Mouse (Mus musculus) heart, embryonic 15.5 days (tissue): ENCODE results near the gene Exosc5. TPM values are rescaled to one million over a fixed set of nuclear protein-coding genes. Genes with fewer than 3 reads are reported as not detected.

Experiments
- ATAC-seq: fragments of 200-750 bp; cut with Nextera tagmentation; replicated peaks from 2 replicates; pipeline ENCODE4 v1.8.0; 2017; ENCODE audit warnings: low read depth, moderate TSS enrichment; ENCODE audit not compliant: insufficient number of reproducible peaks, insufficient read depth, low FRiP score
- H3K27ac ChIP-seq: fragments of 300-500 bp; sonication (generic); 2 replicates; pipeline ENCODE4 v1.5.1; 2015; ENCODE audit warnings: mild to moderate bottlenecking, inconsistent platforms
- H3K27me3 ChIP-seq: fragments of 300-500 bp; sonication (generic); 2 replicates; pipeline ENCODE4 v1.6.1; 2015; ENCODE audit warnings: inconsistent platforms
- H3K36me3 ChIP-seq: fragments of 300-500 bp; sonication (generic); 2 replicates; pipeline ENCODE4 v1.6.1; 2015; ENCODE audit warnings: mild to moderate bottlenecking, inconsistent platforms
- H3K4me1 ChIP-seq: fragments of 300-500 bp; sonication (generic); replicated peaks from 2 replicates; pipeline ENCODE4 v1.6.1; 2015; ENCODE audit warnings: inconsistent platforms
- H3K4me2 ChIP-seq: fragments of 300-500 bp; sonication (generic); 2 replicates; pipeline ENCODE4 v1.6.1; 2015; ENCODE audit warnings: inconsistent platforms, mild to moderate bottlenecking, moderate library complexity
- H3K4me3 ChIP-seq: fragments of 300-500 bp; sonication (generic); 2 replicates; pipeline ENCODE4 v1.5.1; 2015; ENCODE audit warnings: mild to moderate bottlenecking, inconsistent platforms
- H3K9ac ChIP-seq: fragments of 300-500 bp; sonication (generic); 2 replicates; pipeline ENCODE4 v1.6.1; 2015; ENCODE audit warnings: mild to moderate bottlenecking, inconsistent platforms
- H3K9me3 ChIP-seq: fragments of 300-500 bp; sonication (generic); replicated peaks from 2 replicates; pipeline ENCODE4 v1.6.1; 2016; ENCODE audit warnings: inconsistent platforms
- WGBS: fragments of 180-500 bp; shearing (Covaris S2); methylation state at CpG from one replicate; pipeline ENCODE4 v1.1.7; 2015; ENCODE audit warnings: mixed read lengths; 5-methylcytosine and 5-hydroxymethylcytosine counted together
- polyA plus RNA-seq: library from polyadenylated mRNA; unstranded; fragments of >200 nt; fragmentation: Nextera tagmentation; extraction: Ambion mirVana; gene quantifications from 2 replicates; pipeline ENCODE4 v1.2.1, GENCODE M21; 2015

Gene Exosc5
- 30.3 and 45.7 TPM in 2 replicates for polyA plus RNA-seq

DNA sequence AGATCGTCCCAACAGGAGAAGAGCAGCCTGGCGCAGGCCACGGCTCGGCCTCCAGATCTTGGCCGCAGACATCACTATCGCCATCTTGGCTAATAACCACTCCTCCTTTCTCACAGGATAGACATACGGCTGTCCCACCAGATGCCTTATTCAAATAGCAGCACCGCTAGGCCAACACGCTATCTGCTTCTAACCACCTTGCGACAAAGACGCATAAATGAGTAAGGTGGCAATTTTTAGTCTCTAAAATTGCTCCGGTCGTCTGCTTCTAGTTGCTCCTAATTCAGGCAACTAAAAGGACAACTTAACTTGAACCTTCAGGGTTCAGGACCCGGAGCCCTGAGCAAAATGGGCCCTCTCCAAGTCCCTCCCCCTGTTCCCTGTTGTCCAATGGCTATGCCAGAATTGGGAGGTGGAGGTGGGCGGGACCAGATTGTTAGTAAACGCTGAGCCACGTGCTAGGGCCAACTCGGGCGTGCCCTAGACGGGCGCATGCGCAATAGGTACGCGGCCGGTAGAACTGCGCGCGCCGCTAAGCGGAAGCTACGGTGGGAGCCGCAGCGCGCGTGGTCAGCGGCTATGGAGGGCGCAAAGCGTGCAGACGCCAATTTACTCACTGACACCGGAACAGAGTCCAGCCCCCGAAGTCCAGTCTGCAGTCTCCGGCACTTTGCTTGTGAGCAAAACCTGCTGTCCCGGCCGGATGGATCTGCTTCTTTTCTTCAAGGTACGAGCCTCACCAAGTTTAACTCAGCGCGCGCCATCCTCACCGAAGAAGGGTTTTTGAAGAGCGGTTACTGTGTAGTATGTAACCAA is at the start of gene Exosc5, which contains the start of gene Bckdha:
TSS of gene Exosc5 (plus strand) at position 508 of the 816 bp plus-strand sequence.
TSS of gene Bckdha (minus strand) at position 325 of the 816 bp plus-strand sequence.
- Histone ChIP-seq H3K9ac (peak within 1 kb of the TSS; percentile 77), H3K36me3 (no peaks in the 10 kb centered on the region), H3K9me3 (no peaks in the 10 kb centered on the region), H3K4me2 (peak within 1 kb of the TSS; percentile 74), H3K27me3 (no peaks in the 10 kb centered on the region), H3K4me1 (peaks cover 23% of the 10 kb centered on the region), H3K4me3 (peak within 1 kb of the TSS; percentile 84), H3K27ac (peak within 1 kb of the TSS; percentile 81)
- peak; percentile 99 for ATAC-seq
- WGBS: under 1% methylated on average over 50 of the region's 50 CpGs

DNA sequence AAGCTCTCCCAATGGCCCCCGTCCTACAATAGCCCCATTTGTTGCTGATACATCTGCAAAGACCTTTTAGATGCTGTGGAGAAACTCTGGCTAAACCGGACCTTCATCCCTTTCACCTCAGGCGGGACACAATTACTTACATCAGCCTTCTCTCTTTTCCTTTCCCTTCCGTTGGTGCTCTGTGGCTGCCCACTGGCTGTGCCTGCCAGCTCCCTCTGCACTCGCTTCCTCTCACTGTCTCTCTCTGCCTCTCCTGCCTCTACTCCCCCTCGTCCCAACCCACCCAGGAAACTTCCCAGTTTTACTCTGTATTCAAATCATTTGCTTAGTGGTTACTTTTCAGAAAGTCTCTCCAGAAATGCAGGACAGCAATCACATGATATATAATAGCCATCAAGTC is 48.9 kb upstream of the Exosc5 start:
- no peaks in the 10 kb centered on the region for H3K9me3 ChIP-seq
- 0 out of 2 replicates have a peak, but pooled peaks cover under 1% of the 10 kb centered on the region for H3K27me3 ChIP-seq
- H3K4me1 ChIP-seq: no peaks in the 10 kb centered on the region
- no peak overlapping the region for H3K9ac ChIP-seq
- no peak overlapping the region for H3K27ac ChIP-seq
- H3K4me3 ChIP-seq: no peak overlapping the region
- WGBS: 30% methylated on average over 6 of the region's 6 CpGs
- no peaks in the 10 kb centered on the region for H3K36me3 ChIP-seq
- H3K4me2 ChIP-seq: no peak overlapping the region
- ATAC-seq: no peak

DNA sequence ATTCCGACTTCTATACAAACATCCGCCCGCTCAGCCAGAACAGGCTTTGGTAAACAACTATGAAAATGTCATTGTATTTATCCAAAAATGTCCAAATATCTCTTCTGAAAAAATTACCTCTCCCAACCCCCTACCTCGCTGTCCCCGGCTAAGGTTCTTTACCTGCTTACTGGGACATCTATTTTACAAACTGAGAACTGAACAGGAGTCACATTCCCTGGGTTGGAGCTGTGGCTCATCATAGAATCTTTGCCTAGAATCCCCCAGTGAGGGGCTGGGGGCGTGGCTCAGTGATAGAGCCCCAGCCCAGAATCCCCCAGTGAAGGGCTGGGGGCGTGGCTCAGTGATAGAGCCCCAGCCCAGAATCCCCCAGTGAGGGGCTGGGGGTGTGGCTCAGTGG is 47.5 kb upstream of the Exosc5 start:
- H3K27me3 ChIP-seq: 0 out of 2 replicates have a peak, but pooled peaks cover 2% of the 10 kb centered on the region
- WGBS: 46% methylated on average over 7 of the region's 7 CpGs
- H3K4me3 ChIP-seq: no peak overlapping the region
- H3K4me2 ChIP-seq: no peak overlapping the region
- H3K36me3 ChIP-seq: no peaks in the 10 kb centered on the region
- no peaks in the 10 kb centered on the region for H3K4me1 ChIP-seq
- no peak overlapping the region for H3K27ac ChIP-seq
- ATAC-seq: no peak
- no peaks in the 10 kb centered on the region for H3K9me3 ChIP-seq
- no peak overlapping the region for H3K9ac ChIP-seq

DNA sequence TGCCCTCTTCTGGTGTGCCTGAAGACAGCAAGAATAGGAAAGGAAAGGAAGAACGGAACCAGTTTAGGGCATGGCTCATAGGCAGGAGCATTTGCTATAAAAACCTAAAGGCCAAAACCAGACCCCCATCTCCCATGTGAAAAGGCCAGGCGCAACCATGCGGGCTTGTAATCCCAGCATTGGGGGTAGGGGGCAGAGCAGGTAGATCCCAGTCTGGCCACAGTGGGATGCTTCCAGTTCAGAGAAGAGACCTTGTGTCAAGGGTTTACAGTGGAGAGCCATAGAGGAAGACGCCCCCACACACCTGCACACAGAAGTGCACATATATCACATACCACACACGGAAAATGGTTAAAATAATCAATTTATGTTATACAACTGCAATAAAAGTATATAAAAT is 44.9 kb upstream of the Exosc5 start:
- 0 out of 2 replicates have a peak, but pooled peaks cover 2% of the 10 kb centered on the region for H3K27me3 ChIP-seq
- no peaks in the 10 kb centered on the region for H3K9me3 ChIP-seq
- WGBS: 87% methylated on average over 5 of the region's 5 CpGs
- ATAC-seq: no peak
- no peaks in the 10 kb centered on the region for H3K36me3 ChIP-seq
- peaks cover 2% of the 10 kb centered on the region; the same call in 1 of the 2 replicates for H3K4me1 ChIP-seq
- H3K4me3 ChIP-seq: no peak overlapping the region
- H3K4me2 ChIP-seq: no peak overlapping the region
- no peak overlapping the region for H3K27ac ChIP-seq
- H3K9ac ChIP-seq: no peak overlapping the region

DNA sequence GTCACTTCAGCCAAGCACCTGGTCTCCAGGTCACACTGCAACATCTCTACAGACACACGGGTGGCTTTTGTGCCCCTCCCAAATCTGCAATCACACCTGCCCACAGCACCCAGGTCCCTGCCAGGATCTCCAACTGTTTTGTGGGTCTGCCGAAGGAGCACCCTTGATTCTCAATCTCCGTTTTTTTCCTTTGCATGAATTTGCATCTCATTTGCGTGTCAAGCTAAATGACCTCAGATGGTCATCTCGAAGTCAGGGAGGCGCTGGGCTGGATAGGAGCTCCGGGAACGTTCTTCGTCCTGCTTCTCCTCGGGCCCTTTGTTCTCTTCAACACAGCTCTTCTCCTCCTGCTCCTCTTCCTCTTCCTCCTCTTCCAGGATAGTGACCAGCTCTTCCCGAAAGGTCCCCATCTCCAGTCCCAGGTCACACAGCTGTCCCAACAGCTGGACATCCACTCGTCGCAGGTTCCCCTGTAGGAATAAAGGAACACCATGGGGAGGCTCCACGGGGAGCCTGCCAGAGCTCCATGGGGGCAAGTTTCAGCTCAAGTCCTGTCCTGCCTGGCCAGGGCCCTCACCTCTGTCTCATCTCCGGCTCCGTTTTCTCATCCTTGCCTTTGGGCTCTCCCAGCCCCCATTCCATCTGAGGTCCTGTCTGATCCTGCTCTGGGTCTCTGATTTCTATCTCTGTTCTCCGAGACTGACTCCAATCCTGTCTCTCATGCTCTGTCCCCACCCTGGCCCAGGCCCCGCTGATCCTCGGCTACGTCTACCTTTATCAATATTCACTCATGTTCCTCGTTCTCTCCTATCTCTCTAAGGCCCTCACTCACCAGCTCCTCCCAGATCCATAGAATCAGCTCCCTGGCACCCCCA is 43.9 kb upstream of the Exosc5 start:
- Histone ChIP-seq H3K4me1 (peaks cover 7% of the 10 kb centered on the region), H3K9me3 (no peaks in the 10 kb centered on the region), H3K27ac (no peak overlapping the region), H3K4me2 (no peak overlapping the region), H3K9ac (no peak overlapping the region), H3K4me3 (no peak overlapping the region), H3K36me3 (no peaks in the 10 kb centered on the region), H3K27me3 (0 out of 2 replicates have a peak, but pooled peaks cover 2% of the 10 kb centered on the region)
- 56% methylated on average over 21 of the region's 21 CpGs for WGBS
- ATAC-seq: no peak

DNA sequence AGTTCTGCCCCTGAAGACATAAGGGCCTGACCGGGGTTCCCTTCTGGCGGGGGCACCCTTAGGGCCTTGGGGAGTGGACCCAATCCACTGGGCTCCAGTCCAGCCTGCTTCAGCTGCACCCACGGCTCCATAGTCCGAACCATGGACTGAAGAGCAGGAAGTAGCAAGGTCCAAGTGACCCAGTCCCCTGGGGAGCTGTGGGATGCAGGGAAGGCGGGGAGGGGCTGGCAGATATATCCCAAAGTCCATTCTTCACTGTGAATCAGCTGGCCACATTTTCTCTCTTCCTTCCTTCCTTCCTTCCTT is 43.3 kb upstream of the Exosc5 start, which contains the start of gene Erich4:
TSS of gene Erich4 (minus strand) at position 187 of the 306 bp plus-strand sequence.
- H3K9me3 ChIP-seq: no peaks in the 10 kb centered on the region
- H3K9ac ChIP-seq: no peak within 1 kb of the TSS
- H3K4me1 ChIP-seq: peaks cover 9% of the 10 kb centered on the region
- no peaks in the 10 kb centered on the region for H3K36me3 ChIP-seq
- no peak for ATAC-seq
- 0 out of 2 replicates have a peak, but pooled peaks cover 2% of the 10 kb centered on the region for H3K27me3 ChIP-seq
- H3K4me3 ChIP-seq: no peak within 1 kb of the TSS
- 74% methylated on average over 5 of the region's 5 CpGs for WGBS
- no peak within 1 kb of the TSS for H3K4me2 ChIP-seq
- H3K27ac ChIP-seq: no peak within 1 kb of the TSS

DNA sequence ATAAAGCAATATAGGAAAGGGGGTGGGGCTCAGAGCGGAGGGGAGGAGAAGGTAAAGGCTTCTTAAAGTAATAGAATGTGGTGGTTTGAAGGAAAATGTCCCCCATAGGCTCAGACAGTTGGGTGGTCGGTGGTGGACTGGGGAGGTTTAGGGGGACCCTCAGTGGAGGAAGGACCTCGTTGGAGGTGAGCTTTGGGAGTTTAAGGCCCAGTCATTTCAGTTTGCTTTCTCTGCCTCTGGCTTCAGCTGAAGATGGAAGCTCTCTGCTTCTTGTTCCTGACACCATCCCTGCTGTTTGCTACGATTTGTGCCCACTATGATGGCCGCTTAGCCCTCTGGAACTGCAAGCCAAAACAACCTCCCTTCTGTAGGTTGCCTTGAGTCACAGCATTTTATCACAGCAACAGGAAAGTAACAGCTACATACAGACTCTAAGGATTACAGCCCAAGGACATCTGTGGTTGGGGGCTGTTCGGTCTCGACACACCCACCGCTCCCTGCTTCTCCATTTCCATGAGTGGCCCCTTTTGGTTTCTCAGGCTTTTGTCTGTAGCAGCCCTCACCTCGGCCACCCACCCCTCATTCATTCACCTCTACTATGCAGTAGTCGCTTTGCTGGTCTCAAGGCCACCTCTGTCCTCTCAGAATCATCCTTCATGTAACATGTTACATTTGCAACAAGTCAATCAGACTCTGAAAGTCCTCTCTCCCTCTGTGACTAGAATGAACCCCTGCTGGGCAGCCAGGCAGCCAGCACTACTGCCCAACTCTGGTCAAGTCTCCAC is 41.4 kb upstream of the Exosc5 start:
- H3K9me3 ChIP-seq: no peaks in the 10 kb centered on the region
- H3K27me3 ChIP-seq: 0 out of 2 replicates have a peak, but pooled peaks cover 2% of the 10 kb centered on the region
- H3K27ac ChIP-seq: no peak overlapping the region
- WGBS: 73% methylated on average over 10 of the region's 10 CpGs
- ATAC-seq: no peak
- no peak overlapping the region for H3K9ac ChIP-seq
- H3K4me2 ChIP-seq: no peak overlapping the region
- H3K4me3 ChIP-seq: no peak overlapping the region
- H3K4me1 ChIP-seq: peaks cover 9% of the 10 kb centered on the region
- peaks cover 18% of the 10 kb centered on the region for H3K36me3 ChIP-seq

DNA sequence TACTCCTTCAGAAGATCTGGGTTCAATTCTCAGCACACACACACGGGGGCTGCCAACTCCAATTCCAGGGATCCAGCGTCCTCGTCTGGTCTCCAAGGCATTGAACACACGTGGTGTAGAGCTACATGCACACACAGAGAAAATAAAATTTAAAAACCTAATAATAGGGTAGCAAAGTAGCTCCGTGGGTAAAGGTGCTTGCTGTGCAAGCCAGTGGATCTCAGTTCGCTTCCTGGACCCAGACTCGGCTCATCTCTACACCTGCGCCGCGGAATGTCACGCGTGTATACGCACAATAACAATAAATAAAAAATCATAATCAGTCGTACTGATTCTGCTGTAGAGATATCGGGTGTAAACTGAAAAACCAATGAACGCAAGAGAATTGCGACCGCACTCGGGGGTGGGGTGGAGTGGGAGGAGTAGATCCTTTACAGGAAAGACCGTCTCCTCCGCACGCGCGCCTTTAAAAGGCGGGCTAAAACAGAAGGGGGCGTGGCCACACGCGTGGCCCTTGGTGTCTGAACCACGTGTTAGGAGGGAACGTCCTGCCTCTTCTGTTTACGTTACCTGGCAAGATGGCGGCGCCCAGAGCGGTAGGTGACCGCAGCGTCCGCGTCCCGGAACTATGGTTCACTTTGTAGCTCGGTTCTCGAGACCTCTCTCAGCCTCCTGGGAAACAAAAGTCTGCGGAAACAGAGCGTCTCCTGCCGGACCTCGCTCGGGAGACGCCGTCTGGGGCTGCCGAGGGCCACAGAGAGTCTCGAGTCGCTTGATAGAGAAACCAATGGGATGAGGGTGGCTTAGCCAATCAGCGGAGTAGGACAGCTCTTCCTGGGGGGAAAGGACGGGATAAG is 39.9 kb upstream of the Exosc5 start, which contains the start of gene Dmac2:
TSS of gene Dmac2 (plus strand) at position 550 of the 857 bp plus-strand sequence.
- Histone ChIP-seq H3K36me3 (peaks cover 28% of the 10 kb centered on the region), H3K4me1 (peaks cover 9% of the 10 kb centered on the region), H3K27ac (peak within 1 kb of the TSS; percentile 81), H3K4me2 (peak within 1 kb of the TSS; percentile 83), H3K9ac (peak within 1 kb of the TSS; percentile 75), H3K4me3 (peak within 1 kb of the TSS; percentile 83), H3K27me3 (0 out of 2 replicates have a peak, but pooled peaks cover 2% of the 10 kb centered on the region), H3K9me3 (no peaks in the 10 kb centered on the region)
- 1% methylated on average over 53 of the region's 53 CpGs for WGBS
- peak; percentile 90 for ATAC-seq

DNA sequence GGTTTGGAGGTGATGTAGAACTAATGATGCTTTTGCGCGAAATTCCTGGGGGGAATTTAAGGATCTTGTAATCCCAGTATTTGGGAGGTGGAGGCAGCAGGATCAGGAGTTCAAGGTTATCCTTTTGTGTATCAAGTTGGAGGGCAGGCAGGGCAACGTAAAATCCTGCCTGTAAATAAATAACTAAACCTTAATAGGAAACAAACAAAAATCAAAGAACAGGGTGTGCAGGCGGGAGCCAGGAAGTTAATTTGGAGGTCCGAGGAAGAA is 39.3 kb upstream of the Exosc5 start:
- Histone ChIP-seq H3K27me3 (0 out of 2 replicates have a peak, but pooled peaks cover 2% of the 10 kb centered on the region), H3K36me3 (peaks cover 30% of the 10 kb centered on the region), H3K4me2 (peak overlapping the region; percentile 83), H3K4me3 (peak overlapping the region; percentile 83), H3K4me1 (peaks cover 11% of the 10 kb centered on the region), H3K9me3 (no peaks in the 10 kb centered on the region), H3K9ac (peak overlapping the region; percentile 75), H3K27ac (peak overlapping the region; percentile 81)
- no peak for ATAC-seq
- 21% methylated on average over 5 of the region's 5 CpGs for WGBS

DNA sequence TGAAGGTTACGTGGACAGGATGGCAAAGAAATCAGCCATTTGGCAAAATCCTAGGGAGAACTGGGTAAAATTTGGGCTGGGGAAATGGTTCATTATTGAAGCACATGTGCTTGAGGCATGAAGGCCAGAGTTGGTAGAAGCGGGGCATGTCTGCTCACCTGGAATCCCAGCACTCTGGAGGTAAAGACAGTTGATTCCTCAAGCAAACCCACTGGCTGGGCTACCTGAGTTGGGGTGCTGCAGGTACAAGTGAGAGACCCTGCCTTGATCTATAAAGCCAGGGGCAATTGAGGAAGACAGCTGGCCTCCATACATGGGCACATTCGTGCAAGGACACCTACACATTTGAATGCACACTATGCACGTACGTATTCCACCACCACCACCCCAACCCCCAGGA is 38.9 kb upstream of the Exosc5 start:
- Histone ChIP-seq H3K27ac (no peak overlapping the region), H3K9ac (no peak overlapping the region), H3K27me3 (0 out of 2 replicates have a peak, but pooled peaks cover 2% of the 10 kb centered on the region), H3K4me1 (peaks cover 15% of the 10 kb centered on the region), H3K9me3 (no peaks in the 10 kb centered on the region), H3K36me3 (peaks cover 30% of the 10 kb centered on the region), H3K4me3 (peak overlapping the region; percentile 83), H3K4me2 (peak overlapping the region; percentile 83)
- ATAC-seq: no peak
- WGBS: 91% methylated on average over 5 of the region's 5 CpGs
